Mouse (Mus musculus): ENCODE data around the gene Olfr527. TPM values are rescaled to one million over a fixed set of nuclear protein-coding genes. Genes with fewer than 3 reads are reported as not detected.

The Olfr527 gene
- not detected in 3 replicates for total RNA-seq (2017)

GRCm38 (mm10) chr7:140333717-140334116, at the start of gene Olfr527:
Gene Olfr527 (plus strand): TSS chr7:140334017.
- no peak for ATAC-seq (replicated peaks; ENCODE audit: insufficient number of reproducible peaks, low FRiP score, low TSS enrichment, poor library complexity, severe bottlenecking)

- ATAC-seq (replicated peaks; ENCODE audit: insufficient number of reproducible peaks, low FRiP score, low TSS enrichment, poor library complexity, severe bottlenecking): no peak
Observed at GRCm38 (mm10) chr7:140295746-140296145, 38.1 kb upstream of the Olfr527 start.

- no peak for ATAC-seq (replicated peaks; ENCODE audit: insufficient number of reproducible peaks, low FRiP score, low TSS enrichment, poor library complexity, severe bottlenecking)
Observed at GRCm38 (mm10) chr7:140296876-140297275, 36.9 kb upstream of the Olfr527 start.

GRCm38 (mm10) chr7:140299416-140299815, 34.4 kb upstream of the Olfr527 start:
- no peak for ATAC-seq (replicated peaks; ENCODE audit: insufficient number of reproducible peaks, low FRiP score, low TSS enrichment, poor library complexity, severe bottlenecking)

- no peak for ATAC-seq (replicated peaks; ENCODE audit: insufficient number of reproducible peaks, low FRiP score, low TSS enrichment, poor library complexity, severe bottlenecking)
Observed at GRCm38 (mm10) chr7:140319861-140320385, 13.9 kb upstream of the Olfr527 start.

GRCm38 (mm10) chr7:140320558-140320957, 13.3 kb upstream of the Olfr527 start, which contains the start of gene Olfr525:
Gene Olfr525 (plus strand): TSS chr7:140320858.
- ATAC-seq (replicated peaks; ENCODE audit: insufficient number of reproducible peaks, low FRiP score, low TSS enrichment, poor library complexity, severe bottlenecking): no peak

GRCm38 (mm10) chr7:140321135-140321534, 12.7 kb upstream of the Olfr527 start:
- ATAC-seq (replicated peaks; ENCODE audit: insufficient number of reproducible peaks, low FRiP score, low TSS enrichment, poor library complexity, severe bottlenecking): no peak

- no peak for ATAC-seq (replicated peaks; ENCODE audit: insufficient number of reproducible peaks, low FRiP score, low TSS enrichment, poor library complexity, severe bottlenecking)
Observed at GRCm38 (mm10) chr7:140329766-140330304, 4.0 kb upstream of the Olfr527 start.

- ATAC-seq (replicated peaks; ENCODE audit: insufficient number of reproducible peaks, low FRiP score, low TSS enrichment, poor library complexity, severe bottlenecking): no peak
Observed at GRCm38 (mm10) chr7:140361571-140361970, 27.8 kb downstream of the Olfr527 start, which contains the start of gene Olfr60. Gene Olfr60 (minus strand): TSS chr7:140361671.

- no peak for ATAC-seq (replicated peaks; ENCODE audit: insufficient number of reproducible peaks, low FRiP score, low TSS enrichment, poor library complexity, severe bottlenecking)
Observed at GRCm38 (mm10) chr7:140374300-140374699, 40.5 kb downstream of the Olfr527 start.

GRCm38 (mm10) chr7:140376231-140376630, 42.4 kb downstream of the Olfr527 start, which contains the start of gene Olfr530:
Gene Olfr530 (minus strand): TSS chr7:140376331.
- no peak for ATAC-seq (replicated peaks; ENCODE audit: insufficient number of reproducible peaks, low FRiP score, low TSS enrichment, poor library complexity, severe bottlenecking)

GRCm38 (mm10) chr7:140376911-140377310, 43.1 kb downstream of the Olfr527 start:
- ATAC-seq (replicated peaks; ENCODE audit: insufficient number of reproducible peaks, low FRiP score, low TSS enrichment, poor library complexity, severe bottlenecking): no peak

Other genes with a start within 250 kb of the Olfr527 start
- not detected in 3 replicates for gene Prap1, start 240.6 kb upstream of the Olfr527 start, total RNA-seq (2017)
- 2.8 to 7.7 TPM (median 4.5 TPM) in 3 replicates for gene Fuom, start 231.6 kb upstream of the Olfr527 start, total RNA-seq (2017)
- gene Paox, start 218.2 kb upstream of the Olfr527 start, total RNA-seq (2017): 0.87 to 1.5 TPM (median 1.2 TPM) in 3 replicates
- 37.8 to 42.3 TPM (median 41.5 TPM) in 3 replicates for gene Echs1, start 217.5 kb upstream of the Olfr527 start, total RNA-seq (2017)
- gene Mtg1, start 196.5 kb upstream of the Olfr527 start, total RNA-seq (2017): 3.7 to 7.6 TPM (median 4.4 TPM) in 3 replicates
- gene Sprn, start 179.1 kb upstream of the Olfr527 start, total RNA-seq (2017): not detected in 3 replicates
- gene Olfr522, start 169.3 kb upstream of the Olfr527 start, total RNA-seq (2017): not detected in 3 replicates
- not detected in 3 replicates for gene Olfr523, start 160.8 kb upstream of the Olfr527 start, total RNA-seq (2017)
- not detected in 3 replicates for gene Olfr524, start 128.1 kb upstream of the Olfr527 start, total RNA-seq (2017)
- 0.39 to 0.48 TPM in 2 of 3 replicates, not detected in the other for gene Cd163l1, start 115.8 kb upstream of the Olfr527 start, total RNA-seq (2017)
- gene 5830411N06Rik, start 86.7 kb upstream of the Olfr527 start, total RNA-seq (2017): 0.85 to 2.5 TPM in 2 of 3 replicates, not detected in the other
- not detected in 3 replicates for gene Olfr525, start 13.2 kb upstream of the Olfr527 start, total RNA-seq (2017)
- not detected in 3 replicates for gene Olfr60, start 27.7 kb downstream of the Olfr527 start, total RNA-seq (2017)
- not detected in 3 replicates for gene Olfr530, start 42.3 kb downstream of the Olfr527 start, total RNA-seq (2017)
- 0.10 TPM in 1 of 3 replicates, not detected in the others for gene Olfr531, start 68.9 kb downstream of the Olfr527 start, total RNA-seq (2017)
- gene Olfr532, start 87.6 kb downstream of the Olfr527 start, total RNA-seq (2017): not detected in 3 replicates
- not detected in 3 replicates for gene Olfr533, start 129.4 kb downstream of the Olfr527 start, total RNA-seq (2017)
- gene Olfr535, start 150.2 kb downstream of the Olfr527 start, total RNA-seq (2017): not detected in 3 replicates
- gene Olfr536, start 173.4 kb downstream of the Olfr527 start, total RNA-seq (2017): not detected in 3 replicates
- gene Olfr538, start 233.9 kb downstream of the Olfr527 start, total RNA-seq (2017): not detected in 3 replicates

Measured in monocyte, adult 5-6 weeks (primary cell).